Mouse (Mus musculus) midbrain, embryonic 11.5 days (tissue): Measurements from ENCODE around the gene Banf2. TPM values are rescaled to one million over a fixed set of nuclear protein-coding genes. Genes with fewer than 3 reads are reported as not detected.
A peak's percentile ranks its signal among the peaks of the same experiment; 100 is the strongest.

ENCODE experiments used
- ATAC-seq: fragments of 200-750 bp; cut with Nextera tagmentation; 2 replicates; pipeline ENCODE4 v1.8.0; 2017; ENCODE audit warnings: moderate TSS enrichment, moderate library complexity; ENCODE audit not compliant: low FRiP score
- DNase-seq: peaks from one replicate; pipeline ENCODE4 v3.0.0; 2015; ENCODE audit warnings: low spot score; ENCODE audit errors: missing footprints
- H3K27ac ChIP-seq: fragments of 300-500 bp; sonication (generic); 2 replicates; pipeline ENCODE4 v1.5.1; 2014; ENCODE audit warnings: low read depth, low read length
- H3K27me3 ChIP-seq: fragments of 300-500 bp; sonication (generic); 2 replicates; pipeline ENCODE4 v1.6.1; 2014; ENCODE audit warnings: mild to moderate bottlenecking, low read length, moderate library complexity, mixed read lengths; ENCODE audit not compliant: control insufficient read depth, insufficient read depth
- H3K36me3 ChIP-seq: fragments of 300-500 bp; sonication (generic); 2 replicates; pipeline ENCODE4 v1.6.1; 2014; ENCODE audit warnings: mild to moderate bottlenecking, low read length, moderate library complexity, mixed read lengths; ENCODE audit not compliant: control insufficient read depth, insufficient read depth
- H3K4me1 ChIP-seq: fragments of 300-500 bp; sonication (generic); 2 replicates; pipeline ENCODE4 v1.6.1; 2014; ENCODE audit warnings: low read length; ENCODE audit not compliant: control insufficient read depth, insufficient read depth
- H3K4me2 ChIP-seq: fragments of 300-500 bp; sonication (generic); 2 replicates; pipeline ENCODE4 v1.6.1; 2014; ENCODE audit warnings: mild to moderate bottlenecking, moderate library complexity
- H3K4me3 ChIP-seq: fragments of 300-500 bp; sonication (generic); 2 replicates; pipeline ENCODE4 v1.5.1; 2014; ENCODE audit warnings: low read depth, low read length
- H3K9ac ChIP-seq: fragments of 300-500 bp; sonication (generic); 2 replicates; pipeline ENCODE4 v1.6.1; 2014; ENCODE audit warnings: low read length
- H3K9me3 ChIP-seq: fragments of 300-500 bp; sonication (generic); 2 replicates; pipeline ENCODE4 v1.6.1; 2016; ENCODE audit warnings: low read length; ENCODE audit not compliant: control insufficient read depth
- WGBS: fragments of 180-500 bp; shearing (Covaris S2); extraction: QIAGEN DNeasy Blood & Tissue Kit; methylation state at CpG from one replicate; pipeline ENCODE4 v1.1.7; 2014; 5-methylcytosine and 5-hydroxymethylcytosine counted together
- polyA plus RNA-seq: library from polyadenylated mRNA; unstranded; fragments of >200 nt; fragmentation: Nextera tagmentation; extraction: Ambion mirVana; gene quantifications from 2 replicates; pipeline ENCODE4 v1.2.1, GENCODE M21; 2014

Banf2 gene
- polyA plus RNA-seq, 1 experiment from 2014 or later = not detected

DNA sequence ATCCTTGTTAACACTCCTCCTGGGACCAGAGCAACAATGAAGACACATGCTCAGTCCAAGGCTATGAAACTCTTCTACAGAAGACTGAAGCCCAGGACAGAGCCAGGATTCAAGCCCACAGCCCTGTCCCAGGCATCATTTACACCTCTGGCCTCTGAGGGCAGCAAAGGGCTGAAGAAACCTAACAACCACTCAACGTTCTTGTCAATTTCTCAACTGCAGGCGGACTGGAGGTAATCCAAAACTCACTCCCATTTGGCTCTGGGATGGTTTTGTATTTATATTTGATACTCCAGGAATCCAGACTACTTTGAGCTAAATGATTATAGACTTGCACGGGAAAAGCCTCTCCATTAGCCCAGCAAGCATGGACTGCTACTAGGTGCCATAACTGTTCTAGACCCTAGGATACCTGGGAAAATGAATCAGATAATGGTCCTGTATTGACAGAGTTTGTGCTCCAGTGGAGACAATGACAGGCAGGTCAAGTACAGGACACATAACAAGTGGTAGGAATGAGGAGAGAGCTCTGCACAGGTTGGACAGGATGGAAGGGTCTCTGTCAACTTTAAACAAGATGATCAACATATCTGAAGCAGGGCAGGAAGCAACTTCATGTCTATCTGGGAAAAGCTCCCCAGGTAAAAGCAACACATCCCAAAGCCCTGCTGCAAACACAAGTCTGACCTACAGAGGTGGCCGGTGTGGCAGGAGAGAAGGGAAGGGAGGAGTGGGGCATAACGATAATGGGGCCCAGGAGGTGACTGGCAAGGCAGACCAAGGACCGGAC lies 27.5 kb upstream of the Banf2 start:
- Histone ChIP-seq H3K4me2 (no peak overlapping the region), H3K4me1 (peaks cover 8% of the 10 kb centered on the region), H3K36me3 (no peaks in the 10 kb centered on the region), H3K9me3 (no peaks in the 10 kb centered on the region), H3K27ac (no peak overlapping the region), H3K27me3 (no peaks in the 10 kb centered on the region), H3K9ac (no peak overlapping the region), H3K4me3 (no peak overlapping the region)
- ATAC-seq = no peak
- DNase-seq = peak; percentile 73
- 87% methylated on average over 6 of the region's 6 CpGs for WGBS

- no peak for ATAC-seq
- H3K27ac ChIP-seq = no peak overlapping the region
- no peaks in the 10 kb centered on the region for H3K9me3 ChIP-seq
- H3K9ac ChIP-seq = no peak overlapping the region; the same call in 1 of the 2 replicates
- peaks cover 8% of the 10 kb centered on the region for H3K4me1 ChIP-seq
- WGBS = 90% methylated on average over 6 of the region's 6 CpGs
- H3K4me2 ChIP-seq = no peak overlapping the region
- no peaks in the 10 kb centered on the region for H3K36me3 ChIP-seq
- DNase-seq = peak; percentile 51
- H3K27me3 ChIP-seq = no peaks in the 10 kb centered on the region
- H3K4me3 ChIP-seq = no peak overlapping the region
Observed at GRCm38 (mm10) chr2:144006686-144007085, 26.2 kb upstream of the Banf2 start.

DNA sequence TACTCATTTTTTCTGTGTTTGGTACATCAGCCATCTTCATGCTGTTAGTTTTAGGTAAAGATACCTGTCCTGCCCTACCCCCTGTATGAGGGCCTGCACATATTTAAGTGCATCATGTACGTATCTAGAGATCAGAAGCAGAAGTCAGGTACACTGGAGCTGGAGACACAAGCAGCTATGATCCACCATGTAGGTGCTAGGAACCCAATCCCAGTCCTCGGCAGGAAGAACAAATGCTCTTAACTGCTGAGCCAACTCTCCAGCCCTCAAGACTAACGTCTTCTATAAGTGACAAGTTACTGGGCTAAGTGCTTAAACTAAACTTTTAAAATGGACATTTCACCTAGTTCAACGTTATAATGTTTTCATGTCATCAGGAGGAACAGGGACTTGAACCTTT lies 25.6 kb upstream of the Banf2 start:
- Histone ChIP-seq H3K9me3 (no peaks in the 10 kb centered on the region), H3K27me3 (no peaks in the 10 kb centered on the region), H3K27ac (no peak overlapping the region), H3K4me2 (no peak overlapping the region), H3K36me3 (no peaks in the 10 kb centered on the region), H3K4me1 (peaks cover 8% of the 10 kb centered on the region), H3K9ac (no peak overlapping the region), H3K4me3 (no peak overlapping the region)
- WGBS = 90% methylated on average over 4 of the region's 4 CpGs
- ATAC-seq = no peak
- peak; percentile 77 for DNase-seq

- Histone ChIP-seq H3K27ac (no peak overlapping the region), H3K9ac (no peak overlapping the region), H3K36me3 (no peaks in the 10 kb centered on the region), H3K9me3 (no peaks in the 10 kb centered on the region), H3K27me3 (no peaks in the 10 kb centered on the region), H3K4me3 (no peak overlapping the region), H3K4me2 (no peak overlapping the region), H3K4me1 (peaks cover 8% of the 10 kb centered on the region)
- 83% methylated on average over 1 of the region's 1 CpGs for WGBS
- ATAC-seq (no peak), DNase-seq (no peak)
Observed at GRCm38 (mm10) chr2:144009081-144009480, 23.8 kb upstream of the Banf2 start.

- 4% methylated on average over 30 of the region's 30 CpGs for WGBS
- no peaks in the 10 kb centered on the region for H3K9me3 ChIP-seq
- H3K27ac ChIP-seq = no peak overlapping the region
- peak overlapping the region; percentile 91 for H3K4me3 ChIP-seq
- H3K36me3 ChIP-seq = no peaks in the 10 kb centered on the region
- peak overlapping the region; percentile 56 for H3K4me2 ChIP-seq
- H3K9ac ChIP-seq = peak overlapping the region; percentile 77
- DNase-seq (peak; percentile 93), ATAC-seq (no peak; the same call in none of the 2 replicates)
- H3K4me1 ChIP-seq = peaks cover 8% of the 10 kb centered on the region
- H3K27me3 ChIP-seq = no peaks in the 10 kb centered on the region
Observed at GRCm38 (mm10) chr2:144009551-144010281, 23.1 kb upstream of the Banf2 start.

DNA sequence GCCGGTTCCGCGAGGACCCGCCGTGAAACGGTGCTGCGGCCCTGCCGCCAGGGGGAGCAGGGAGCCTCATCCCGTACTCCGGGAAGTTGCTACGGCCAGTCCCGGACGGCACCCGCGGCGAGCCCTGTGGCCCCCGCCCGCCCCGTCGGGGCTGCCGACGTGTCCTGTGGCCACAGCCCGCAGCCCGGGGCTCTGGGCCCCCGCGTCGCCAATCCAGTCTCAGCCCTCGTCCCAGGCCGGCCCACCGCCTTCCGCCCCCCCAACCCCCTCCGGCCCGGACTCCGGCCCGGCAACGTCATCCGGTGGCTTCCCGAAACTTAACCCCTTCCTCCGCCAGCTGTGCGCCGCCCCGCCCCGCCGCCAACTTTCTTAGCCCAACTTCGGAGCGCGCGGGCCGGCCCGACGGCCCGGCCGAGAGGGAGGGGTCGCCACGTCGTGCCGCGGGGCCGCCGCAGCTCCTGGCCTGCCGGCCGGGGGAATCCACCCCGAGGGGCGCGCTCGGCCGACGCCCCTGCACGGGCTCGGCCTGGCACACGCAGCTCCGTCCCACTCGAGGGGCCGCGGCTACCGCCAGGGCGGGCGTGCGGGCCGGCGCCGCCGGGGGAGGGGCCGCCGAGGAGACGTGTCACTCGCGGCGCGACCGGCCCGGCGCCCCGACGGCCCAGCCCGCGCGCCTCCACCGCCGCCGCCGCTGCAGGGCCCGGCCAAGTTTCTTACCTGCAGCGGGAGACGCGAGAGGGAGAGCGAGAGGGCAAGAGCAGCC lies 22.4 kb upstream of the Banf2 start:
- DNase-seq (peak; percentile 96), ATAC-seq (peak; percentile 45)
- Histone ChIP-seq H3K4me3 (peak overlapping the region; percentile 91), H3K9me3 (no peaks in the 10 kb centered on the region), H3K9ac (peak overlapping the region; percentile 77), H3K27ac (peak overlapping the region; percentile 72), H3K4me2 (peak overlapping the region; percentile 56), H3K27me3 (no peaks in the 10 kb centered on the region), H3K36me3 (no peaks in the 10 kb centered on the region), H3K4me1 (peaks cover 8% of the 10 kb centered on the region)
- under 1% methylated on average over 79 of the region's 107 CpGs for WGBS

GRCm38 (mm10) chr2:144011080-144011551 lies 21.7 kb upstream of the Banf2 start, which contains the start of gene Rrbp1:
Gene Rrbp1, minus strand, starts transcription at chr2:144011263.
- H3K27me3 ChIP-seq = no peaks in the 10 kb centered on the region

DNA sequence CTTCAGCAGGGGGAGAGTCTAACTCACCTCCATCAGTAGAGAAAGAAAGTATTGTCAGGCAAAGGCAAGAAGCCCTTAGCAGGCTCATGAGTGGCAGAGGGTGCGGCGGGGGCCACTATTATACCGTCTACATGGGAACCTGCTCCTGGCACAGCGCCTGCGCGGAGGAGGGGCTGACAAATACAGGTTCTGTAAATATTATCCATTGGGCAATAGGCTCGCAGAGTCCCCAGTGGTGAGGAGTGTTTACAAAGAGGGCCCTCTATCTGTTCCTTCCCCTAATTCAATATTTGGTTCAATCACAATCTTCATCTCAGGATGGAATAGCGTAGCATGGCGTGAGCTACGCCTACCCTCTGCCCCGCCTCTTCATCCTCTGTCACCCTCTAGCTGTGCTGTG lies 18.8 kb upstream of the Banf2 start:
- no peak for ATAC-seq
- Histone ChIP-seq H3K9ac (no peak overlapping the region), H3K36me3 (no peaks in the 10 kb centered on the region), H3K4me2 (no peak overlapping the region), H3K27me3 (no peaks in the 10 kb centered on the region), H3K27ac (no peak overlapping the region), H3K9me3 (no peaks in the 10 kb centered on the region), H3K4me3 (no peak overlapping the region), H3K4me1 (peaks cover 8% of the 10 kb centered on the region)
- 85% methylated on average over 11 of the region's 11 CpGs for WGBS
- DNase-seq = peak; percentile 56

More at GRCm38 (mm10) chr2:144011080-144011551, 21.7 kb upstream of the Banf2 start, which contains the start of gene Rrbp1:
- H3K4me2 ChIP-seq = peak within 1 kb of the TSS; percentile 56
- H3K27ac ChIP-seq = peak within 1 kb of the TSS; percentile 72
- no peaks in the 10 kb centered on the region for H3K36me3 ChIP-seq
- peaks cover 8% of the 10 kb centered on the region for H3K4me1 ChIP-seq
- peak; percentile 99 for DNase-seq
- H3K9ac ChIP-seq = peak within 1 kb of the TSS; percentile 77
- peak within 1 kb of the TSS; percentile 91 for H3K4me3 ChIP-seq
- WGBS = under 1% methylated on average over 48 of the region's 53 CpGs
- peak; percentile 99 for ATAC-seq
- H3K9me3 ChIP-seq = no peaks in the 10 kb centered on the region
